Mouse (Mus musculus): ENCODE measurements at regions not wholly inside any gene's neighbourhood (a gene's known extent, or its start where the extent isn't known, plus 50 kb on each side); places are given as distances from the start of the nearest gene placed in this dataset.

DNA sequence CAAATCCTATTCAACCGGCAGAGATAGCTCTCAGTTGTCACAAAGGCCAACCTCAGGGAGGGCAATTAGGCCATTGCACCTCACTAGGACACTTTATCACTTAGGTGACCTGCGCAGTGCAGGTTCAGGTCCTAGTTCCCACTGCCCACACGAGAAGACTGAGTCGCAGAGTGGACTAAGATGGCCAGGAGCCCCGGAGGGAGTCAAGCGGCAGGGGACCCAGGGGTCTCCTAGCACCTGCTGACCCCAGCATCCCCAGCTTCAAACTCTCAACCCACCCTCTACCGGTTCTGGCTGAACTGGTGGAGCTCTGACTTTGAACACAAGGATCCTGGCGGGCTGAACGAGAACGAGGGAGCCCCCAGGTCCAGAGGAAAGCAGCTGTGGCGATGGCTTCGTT, 72.7 kb upstream of the Pax2 start:
- TF ChIP-seq CTCF (IDR thresholded peaks at IDR 0.05; ENCODE audit: borderline replicate concordance, control insufficient read depth, extremely low read depth, insufficient read depth, low read length, poor library complexity): no peak
- TF ChIP-seq POLR2A (IDR thresholded peaks at IDR 0.05; ENCODE audit: control insufficient read depth, extremely low read depth, insufficient read depth, low read length, poor library complexity): no peak
